Mouse (Mus musculus) layer of hippocampus, adult 2 months (tissue): ENCODE measurements around the gene Pola2. TPM values are rescaled to one million over a fixed set of nuclear protein-coding genes. Genes with fewer than 3 reads are reported as not detected.

ENCODE experiments used
- DNase-seq, 2 experiments: peaks; one replicate each; pipeline ENCODE4 v3.0.0; 2022; ENCODE audit warnings: low spot score in 2 of 2
- H3K27ac ChIP-seq: fragments of 200-600 bp; 2 replicates; pipeline ENCODE4 v1.8.1; 2022
- H3K4me3 ChIP-seq: fragments of 200-600 bp; 2 replicates; pipeline ENCODE4 v1.8.1; 2022; ENCODE audit warnings: mild to moderate bottlenecking
- CTCF ChIP-seq: fragments of 200-600 bp; conservative IDR thresholded peaks from 2 replicates; pipeline ENCODE4 v1.8.1; 2022; ENCODE audit warnings: antibody characterized with exemption, mild to moderate bottlenecking, moderate library complexity
- total RNA-seq, 2 experiments: library from RNA; stranded (reverse); gene quantifications; 2 replicates each; pipeline ENCODE4 v1.2.3; 2021

Pola2 gene
- total RNA-seq, 2 experiments from 2014 or later: 6.2 to 6.6 TPM

- Histone ChIP-seq H3K4me3 (no peak overlapping the region), H3K27ac (no peak overlapping the region)
- DNase-seq: no peak
- TF ChIP-seq CTCF: no peak
Measured at GRCm38 (mm10) chr19:5940656-5941055, 23.3 kb downstream of the Pola2 start.

DNA sequence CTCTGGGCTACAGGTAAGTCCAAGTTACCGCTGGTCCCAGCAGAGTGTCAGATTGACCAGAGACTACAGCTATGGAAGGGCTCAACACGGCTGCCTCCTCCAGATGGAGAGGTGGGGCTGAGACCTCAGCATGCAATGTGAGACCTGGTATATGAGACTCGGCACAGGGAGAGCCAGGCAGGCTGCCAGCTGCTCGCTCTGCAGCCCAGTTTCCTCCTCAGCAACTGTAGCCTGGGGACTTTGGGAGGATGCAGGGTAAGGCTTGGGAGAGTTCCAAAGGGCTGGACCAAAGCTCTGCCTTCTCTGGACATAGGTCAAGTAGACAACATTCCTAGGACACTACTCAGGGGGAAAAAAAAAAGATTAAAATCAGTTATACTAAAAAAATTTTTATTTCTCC is 23.8 kb downstream of the Pola2 start:
- H3K4me3 ChIP-seq: no peak overlapping the region
- DNase-seq: no peak
- no peak for TF ChIP-seq CTCF
- H3K27ac ChIP-seq: peak overlapping the region; percentile 39; the same call in 1 of the 2 replicates

GRCm38 (mm10) chr19:5939715-5940114 is 24.3 kb downstream of the Pola2 start:
- DNase-seq: no peak
- Histone ChIP-seq H3K4me3 (no peak overlapping the region), H3K27ac (peak overlapping the region; percentile 39; the same call in 1 of the 2 replicates)
- TF ChIP-seq CTCF: no peak

GRCm38 (mm10) chr19:5938516-5938915 is 25.5 kb downstream of the Pola2 start:
- DNase-seq: no peak
- no peak for TF ChIP-seq CTCF
- Histone ChIP-seq H3K27ac (0 out of 2 replicates have a peak overlapping the region, but pooled peaks have one; percentile 28), H3K4me3 (no peak overlapping the region)

DNA sequence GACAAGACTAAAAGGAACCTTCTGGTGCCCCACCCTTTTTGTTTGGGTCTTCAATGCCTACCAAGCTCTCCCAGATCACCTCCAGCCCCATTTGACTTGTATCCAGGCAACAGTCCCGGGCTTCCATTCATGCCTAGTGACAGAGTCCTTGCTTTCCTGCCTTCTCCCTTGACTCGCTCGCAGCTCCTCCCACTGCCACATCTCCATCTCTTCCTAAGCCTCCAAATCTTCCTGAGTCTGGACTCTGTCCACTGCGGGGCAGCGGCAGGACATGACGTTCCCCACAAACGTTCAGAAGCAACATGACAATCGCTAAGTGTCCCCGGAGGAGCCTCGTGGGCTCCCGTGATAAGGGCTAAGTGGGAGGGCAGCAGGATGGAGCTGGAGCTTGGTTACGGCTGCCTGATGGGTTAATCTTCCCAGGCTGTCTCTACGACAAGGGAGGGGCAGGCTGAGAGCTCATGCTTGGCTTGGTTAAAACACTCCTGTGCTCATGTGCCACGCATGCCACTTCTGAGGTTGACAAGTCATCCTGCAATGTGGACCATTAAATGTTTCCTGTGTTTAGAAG is 26.1 kb downstream of the Pola2 start:
- Histone ChIP-seq H3K4me3 (peak overlapping the region; percentile 19; the same call in 1 of the 2 replicates), H3K27ac (peak overlapping the region; percentile 28; the same call in 1 of the 2 replicates)
- no peak for DNase-seq
- no peak for TF ChIP-seq CTCF

GRCm38 (mm10) chr19:5937095-5937835 is 26.7 kb downstream of the Pola2 start:
- TF ChIP-seq CTCF: no peak
- H3K4me3 ChIP-seq: peak overlapping the region; percentile 19; the same call in 1 of the 2 replicates
- no peak overlapping the region for H3K27ac ChIP-seq
- DNase-seq: no peak

DNA sequence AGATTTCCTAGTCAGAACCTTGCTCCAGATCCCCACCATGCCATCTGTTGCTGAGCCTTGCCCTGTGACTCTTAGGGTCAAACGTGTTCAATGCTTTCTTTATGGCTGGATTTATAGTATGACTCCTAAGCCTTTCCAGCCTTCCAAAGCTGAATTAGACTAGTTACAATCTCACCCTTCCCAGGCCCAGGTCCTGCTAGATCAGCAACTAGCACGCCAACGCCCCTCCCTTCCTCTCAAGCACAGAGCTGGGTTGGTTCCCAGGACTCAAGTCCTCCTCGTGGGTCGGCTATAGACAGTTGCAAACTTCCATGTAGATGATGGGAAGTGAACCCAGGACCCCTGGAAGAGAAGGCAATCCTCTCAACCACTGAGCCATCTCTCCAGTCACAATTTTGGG is 28.3 kb downstream of the Pola2 start:
- TF ChIP-seq CTCF: no peak
- Histone ChIP-seq H3K4me3 (no peak overlapping the region), H3K27ac (no peak overlapping the region)
- DNase-seq: no peak

DNA sequence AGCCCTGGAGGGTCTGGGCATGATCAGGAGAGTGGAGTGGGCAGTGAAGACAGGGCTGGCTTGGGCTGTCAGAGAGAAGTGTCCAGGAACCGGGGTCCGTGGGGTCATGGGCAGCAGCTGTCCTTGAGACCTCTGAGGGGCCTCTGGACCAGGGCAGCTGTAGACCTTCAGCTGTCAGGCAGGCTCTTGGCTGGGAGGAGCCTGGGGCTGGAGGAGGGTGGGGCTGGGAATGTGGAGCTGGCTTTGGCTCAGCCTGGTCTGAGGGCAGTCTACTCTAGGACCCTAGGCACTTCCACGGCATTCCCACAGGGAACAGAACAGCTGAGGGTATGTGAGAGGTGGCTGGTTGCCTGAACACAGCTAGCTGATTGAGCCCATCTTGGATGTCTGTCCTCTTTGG is 28.7 kb downstream of the Pola2 start:
- Histone ChIP-seq H3K27ac (no peak overlapping the region), H3K4me3 (no peak overlapping the region)
- no peak for TF ChIP-seq CTCF
- DNase-seq: no peak

DNA sequence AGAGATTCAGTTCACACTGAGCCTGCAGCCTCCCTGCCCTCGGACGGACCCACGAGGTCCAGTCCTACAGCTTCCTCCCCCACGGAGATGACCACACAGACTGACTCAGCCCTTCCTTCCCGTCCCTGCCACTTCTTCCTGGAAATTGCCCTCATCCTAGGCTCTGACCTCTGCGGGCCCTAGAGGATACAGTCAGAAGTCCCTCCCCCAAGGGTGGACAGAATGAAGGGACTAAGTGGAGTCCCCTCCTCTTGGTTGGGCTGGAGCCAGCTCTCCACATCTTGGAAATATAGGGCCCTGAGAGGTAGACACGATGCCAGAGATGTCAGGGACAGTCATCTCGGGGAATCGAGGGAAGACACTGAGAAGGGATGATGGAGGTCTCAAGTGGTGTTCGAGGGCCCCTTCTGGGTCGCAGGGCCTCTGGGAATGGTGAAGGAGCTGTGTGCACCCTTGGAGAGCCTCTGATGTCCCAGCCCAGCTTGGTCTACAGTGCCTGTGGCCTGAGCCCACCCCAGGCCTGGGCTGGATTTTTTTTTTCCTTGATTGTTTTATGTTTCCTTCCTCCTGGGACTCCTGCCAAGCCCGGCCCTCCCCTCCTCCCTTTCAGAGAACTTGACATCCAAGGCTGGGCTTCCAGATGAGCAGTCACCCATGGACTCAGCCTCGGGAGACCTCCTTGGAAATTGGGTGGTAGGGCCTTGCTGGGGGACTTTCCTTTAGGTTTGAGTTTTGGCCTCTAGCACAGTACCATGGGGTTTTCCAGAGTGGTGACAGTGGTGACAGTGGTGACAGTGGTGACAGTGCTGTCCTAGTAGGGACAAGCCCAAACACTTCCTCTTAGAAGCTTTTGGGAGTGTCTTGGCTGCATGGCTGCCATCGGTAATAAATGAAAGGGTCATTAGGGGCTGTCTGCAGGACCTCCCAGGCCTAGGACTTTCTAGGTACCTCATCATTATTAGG is 34.1 kb downstream of the Pola2 start:
- Histone ChIP-seq H3K4me3 (no peak overlapping the region), H3K27ac (no peak overlapping the region)
- TF ChIP-seq CTCF: no peak
- no peak for DNase-seq

- DNase-seq: no peak
- Histone ChIP-seq H3K4me3 (no peak overlapping the region), H3K27ac (no peak overlapping the region)
- TF ChIP-seq CTCF: no peak
Measured at GRCm38 (mm10) chr19:5928546-5928945, 35.5 kb downstream of the Pola2 start.

GRCm38 (mm10) chr19:5928104-5928503 is 35.9 kb downstream of the Pola2 start:
- TF ChIP-seq CTCF: no peak
- DNase-seq: no peak
- no peak overlapping the region for H3K4me3 ChIP-seq
- no peak overlapping the region for H3K27ac ChIP-seq

DNA sequence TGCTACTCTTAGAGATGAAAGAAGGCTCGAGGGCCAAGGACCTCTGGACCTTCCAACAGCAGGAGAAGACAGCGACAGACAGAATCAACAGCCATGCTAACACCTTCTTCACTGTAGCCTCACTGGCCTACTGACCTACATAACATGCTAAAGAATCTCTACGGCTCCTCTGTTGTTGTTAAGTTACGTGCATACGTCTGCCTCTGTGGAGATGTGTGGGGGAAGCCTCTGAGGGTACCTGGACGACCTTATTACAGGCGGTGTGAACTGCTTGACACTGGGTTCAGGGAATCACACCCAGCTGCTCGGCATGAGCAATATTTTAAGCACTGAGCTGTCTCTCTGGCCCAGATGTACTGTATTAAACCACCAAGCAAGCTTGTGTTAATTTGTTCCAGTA is 36.5 kb downstream of the Pola2 start:
- no peak for TF ChIP-seq CTCF

DNA sequence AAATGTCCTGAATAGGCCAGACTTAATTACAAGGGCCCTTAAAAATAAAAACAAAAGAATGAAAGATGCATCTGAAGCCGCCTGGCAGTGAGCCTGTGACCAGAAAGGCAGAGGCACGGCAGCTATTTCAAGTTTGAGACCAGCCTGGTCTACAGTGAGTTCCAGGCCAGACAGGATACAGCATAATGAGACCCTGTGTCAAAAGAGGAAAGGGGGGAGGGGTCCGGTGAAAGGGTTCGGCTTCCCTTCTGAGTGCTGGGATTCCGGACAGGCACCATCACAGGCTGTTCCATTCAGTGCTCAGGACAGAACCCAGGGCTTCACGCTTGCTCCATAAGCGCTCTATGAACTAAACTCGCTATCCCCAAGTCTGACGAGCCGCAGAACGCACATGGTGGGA is 37.0 kb downstream of the Pola2 start:
- H3K27ac ChIP-seq: no peak overlapping the region
- no peak for TF ChIP-seq CTCF
- no peak overlapping the region for H3K4me3 ChIP-seq
- DNase-seq: no peak

More for the DNA sequence above, 36.5 kb downstream of the Pola2 start:
- H3K4me3 ChIP-seq: no peak overlapping the region
- no peak for DNase-seq
- no peak overlapping the region for H3K27ac ChIP-seq
